Mouse (Mus musculus) WW6 (cell line): Measurements from ENCODE around the gene Scgb1b17.
"Not testable (repeated sequence)": the region's sequence is repeated elsewhere in the genome, so short reads cannot be mapped to it uniquely, and the experiment has no call there.

Experiments used
- DNase-seq: peaks from one replicate; pipeline ENCODE4 v3.0.0-alpha.2; 2013; ENCODE audit warnings: low read depth, low spot score

Scgb1b17 gene

DNA sequence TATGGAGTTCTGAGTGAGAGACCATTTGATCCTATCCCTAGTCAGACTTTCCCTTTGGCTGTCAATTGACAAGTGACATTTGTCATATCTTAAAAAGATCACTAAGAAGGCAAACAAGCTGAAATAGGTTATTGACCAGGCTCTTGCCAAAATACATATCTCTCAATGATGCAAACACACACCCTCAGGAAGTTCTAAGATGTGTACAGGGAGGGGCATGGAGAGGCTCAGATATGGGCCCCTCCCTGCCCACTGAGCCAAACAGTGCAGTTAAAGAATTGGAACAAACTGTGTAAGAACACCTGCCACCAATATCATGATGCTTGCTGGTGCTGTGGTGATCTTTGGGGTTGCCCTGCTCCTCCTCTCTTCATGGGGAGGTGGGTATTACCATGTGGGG, at the start of gene Scgb1b17:
TSS of gene Scgb1b17 (plus strand) at position 301 of the 400 bp plus-strand sequence.
- DNase-seq: not testable (repeated sequence)

GRCm38 (mm10) chr7:33056461-33056860, 6.8 kb upstream of the Scgb1b17 start, which contains the start of gene Scgb2b17:
Gene Scgb2b17, minus strand, starts transcription at chr7:33056561.
- DNase-seq: not testable (repeated sequence)
